Mouse (Mus musculus) liver, embryonic 16.5 days (tissue): ENCODE data around the gene Nkd1. TPM values are rescaled to one million over a fixed set of nuclear protein-coding genes. Genes with fewer than 3 reads are reported as not detected.
A peak's percentile ranks its signal among the peaks of the same experiment; 100 is the strongest.

Source experiments
- ATAC-seq: fragments of 200-750 bp; cut with Nextera tagmentation; 2 replicates; pipeline ENCODE4 v1.8.0; 2017; ENCODE audit warnings: low read depth, mild to moderate bottlenecking, moderate number of reproducible peaks, moderate library complexity
- H3K27ac ChIP-seq: fragments of 300-500 bp; sonication (generic); 2 replicates; pipeline ENCODE4 v1.5.1; 2014; ENCODE audit warnings: mild to moderate bottlenecking, low read length
- H3K27me3 ChIP-seq: fragments of 300-500 bp; sonication (generic); 2 replicates; pipeline ENCODE4 v1.6.1; 2014; ENCODE audit warnings: low read depth, low read length, mixed read lengths; ENCODE audit not compliant: control insufficient read depth, insufficient read depth
- H3K36me3 ChIP-seq: fragments of 300-500 bp; sonication (generic); 2 replicates; pipeline ENCODE4 v1.6.1; 2014; ENCODE audit warnings: mild to moderate bottlenecking; ENCODE audit not compliant: control insufficient read depth, insufficient read depth
- H3K4me1 ChIP-seq: fragments of 300-500 bp; sonication (generic); 2 replicates; pipeline ENCODE4 v1.6.1; 2014; ENCODE audit warnings: low read depth, low read length, mixed read lengths; ENCODE audit not compliant: control insufficient read depth
- H3K4me2 ChIP-seq: fragments of 300-500 bp; sonication (generic); 2 replicates; pipeline ENCODE4 v1.6.1; 2014; ENCODE audit warnings: low read depth, low read length, mixed read lengths
- H3K4me3 ChIP-seq: fragments of 300-500 bp; sonication (generic); 2 replicates; pipeline ENCODE4 v1.5.1; 2014; ENCODE audit warnings: low read depth, mild to moderate bottlenecking, low read length
- H3K9ac ChIP-seq: fragments of 300-500 bp; sonication (generic); 2 replicates; pipeline ENCODE4 v1.6.1; 2014; ENCODE audit warnings: low read depth, low read length
- H3K9me3 ChIP-seq: fragments of 300-500 bp; sonication (generic); replicated peaks from 2 replicates; pipeline ENCODE4 v1.6.1; 2016; ENCODE audit warnings: low read length; ENCODE audit not compliant: control insufficient read depth
- WGBS: fragments of 180-500 bp; shearing (Covaris S2); extraction: QIAGEN DNeasy Blood & Tissue Kit; methylation state at CpG from one replicate; pipeline ENCODE4 v1.1.7; 2014; ENCODE audit not compliant: insufficient replicate concordance; 5-methylcytosine and 5-hydroxymethylcytosine counted together
- polyA plus RNA-seq: library from polyadenylated mRNA; unstranded; fragments of >200 nt; fragmentation: Nextera tagmentation; extraction: Ambion mirVana; gene quantifications from 2 replicates; pipeline ENCODE4 v1.2.1, GENCODE M21; 2015

The Nkd1 gene
- polyA plus RNA-seq, 1 experiment from 2014 or later = 1.9 TPM

- WGBS = 33% methylated on average over 9 of the region's 9 CpGs
- Histone ChIP-seq H3K9ac (no peak overlapping the region), H3K9me3 (no peaks in the 10 kb centered on the region), H3K4me2 (no peak overlapping the region), H3K4me1 (no peaks in the 10 kb centered on the region; the same call in 1 of the 2 replicates), H3K36me3 (no peaks in the 10 kb centered on the region), H3K27ac (no peak overlapping the region), H3K27me3 (peaks cover 43% of the 10 kb centered on the region), H3K4me3 (no peak overlapping the region)
- no peak for ATAC-seq
Observed at GRCm38 (mm10) chr8:88518047-88518446, 3.1 kb upstream of the Nkd1 start.

GRCm38 (mm10) chr8:88520381-88520780 is 773 bp upstream of the Nkd1 start:
- H3K36me3 ChIP-seq = no peaks in the 10 kb centered on the region
- no peak for ATAC-seq
- no peak overlapping the region for H3K4me3 ChIP-seq
- H3K4me1 ChIP-seq = no peaks in the 10 kb centered on the region; the same call in 1 of the 2 replicates
- no peak overlapping the region for H3K4me2 ChIP-seq
- no peaks in the 10 kb centered on the region for H3K9me3 ChIP-seq
- H3K27me3 ChIP-seq = peaks cover 43% of the 10 kb centered on the region
- no peak overlapping the region for H3K9ac ChIP-seq
- H3K27ac ChIP-seq = no peak overlapping the region
- 8% methylated on average over 13 of the region's 13 CpGs for WGBS

DNA sequence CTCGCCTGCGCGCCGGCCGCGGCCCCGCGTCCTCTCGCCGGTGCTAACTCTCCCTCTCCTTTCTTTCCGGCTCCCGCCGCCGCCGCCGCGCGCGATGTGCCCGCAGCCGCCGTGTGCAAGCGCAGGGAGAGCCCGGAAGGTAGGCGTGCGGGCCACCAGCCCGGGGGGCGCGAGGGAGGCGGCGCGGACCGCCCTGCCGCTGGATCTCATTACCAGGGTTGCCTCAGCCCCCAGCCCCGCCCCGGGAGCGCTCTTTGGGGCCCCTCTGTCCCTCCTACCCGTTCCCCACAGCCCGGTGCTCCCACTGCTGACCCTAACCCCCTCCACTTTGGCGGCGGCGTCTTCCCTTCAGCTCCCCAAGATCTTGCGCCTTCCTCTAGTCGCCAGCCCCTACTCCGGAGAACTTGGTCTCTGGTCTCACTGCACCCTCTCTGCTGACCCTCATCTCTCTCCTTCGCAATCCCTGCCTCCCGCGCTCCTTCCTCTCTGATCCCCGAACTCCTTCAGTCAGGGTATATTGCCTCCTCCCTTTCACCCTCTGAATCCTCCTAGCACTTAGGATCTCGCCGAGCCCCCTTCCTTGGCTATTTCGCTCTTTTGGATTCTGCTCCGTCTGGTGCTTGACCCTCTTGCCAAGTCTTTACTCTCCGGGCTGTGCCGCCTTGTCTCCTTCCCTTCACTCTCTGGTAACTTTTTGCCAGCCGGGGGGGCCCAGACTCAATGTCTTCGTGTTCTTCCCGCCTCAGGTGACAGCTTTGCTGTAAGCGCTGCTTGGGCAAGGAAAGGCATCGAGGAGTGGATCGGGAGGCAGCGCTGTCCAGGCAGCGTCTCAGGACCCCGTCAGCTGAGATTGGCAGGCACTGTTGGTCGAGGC is 624 bp downstream of the Nkd1 start:
- Histone ChIP-seq H3K4me2 (peak overlapping the region; percentile 75), H3K9me3 (no peaks in the 10 kb centered on the region), H3K27ac (no peak overlapping the region), H3K27me3 (peaks cover 43% of the 10 kb centered on the region), H3K9ac (0 out of 2 replicates have a peak overlapping the region, but pooled peaks have one; percentile 12), H3K4me3 (peak overlapping the region; percentile 57), H3K4me1 (no peaks in the 10 kb centered on the region; the same call in 1 of the 2 replicates), H3K36me3 (no peaks in the 10 kb centered on the region)
- peak; percentile 3; the same call in 1 of the 2 replicates for ATAC-seq
- WGBS = under 1% methylated on average over 65 of the region's 65 CpGs

DNA sequence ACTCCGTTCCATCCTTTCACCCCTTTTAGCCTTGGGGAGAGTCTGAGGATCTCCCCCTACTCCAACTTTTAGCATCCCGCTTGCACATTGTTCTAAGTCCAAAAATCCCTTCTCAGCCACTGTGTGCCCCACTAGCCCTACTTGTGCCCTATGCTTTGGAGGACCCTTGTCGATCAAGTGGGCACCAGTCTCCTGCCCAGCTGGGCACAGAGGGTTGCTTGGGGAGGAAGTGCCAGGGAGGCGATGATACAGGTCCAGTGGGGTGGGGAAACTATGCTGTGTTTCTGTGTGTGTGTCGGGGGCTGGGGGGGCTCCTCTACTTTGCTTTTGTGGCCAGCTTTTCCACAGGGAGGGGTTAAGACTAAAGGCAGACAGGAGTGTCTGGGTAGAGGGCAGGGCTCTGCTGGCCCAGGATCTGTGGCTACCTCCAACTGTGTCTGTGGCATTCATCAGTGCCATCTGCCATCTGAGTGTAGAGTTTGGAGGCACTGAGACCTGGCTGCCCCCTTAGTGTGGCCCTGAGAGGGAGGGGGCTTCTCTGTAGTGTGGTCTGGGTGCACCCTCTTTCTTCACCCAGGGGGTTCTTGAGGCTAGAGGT is 1.4 kb downstream of the Nkd1 start:
- Histone ChIP-seq H3K4me3 (peak overlapping the region; percentile 57), H3K27me3 (peaks cover 43% of the 10 kb centered on the region), H3K36me3 (no peaks in the 10 kb centered on the region), H3K27ac (no peak overlapping the region), H3K9ac (no peak overlapping the region), H3K9me3 (no peaks in the 10 kb centered on the region), H3K4me2 (0 out of 2 replicates have a peak overlapping the region, but pooled peaks have one; percentile 75), H3K4me1 (no peaks in the 10 kb centered on the region; the same call in 1 of the 2 replicates)
- ATAC-seq = no peak
- 29% methylated on average over 5 of the region's 5 CpGs for WGBS

DNA sequence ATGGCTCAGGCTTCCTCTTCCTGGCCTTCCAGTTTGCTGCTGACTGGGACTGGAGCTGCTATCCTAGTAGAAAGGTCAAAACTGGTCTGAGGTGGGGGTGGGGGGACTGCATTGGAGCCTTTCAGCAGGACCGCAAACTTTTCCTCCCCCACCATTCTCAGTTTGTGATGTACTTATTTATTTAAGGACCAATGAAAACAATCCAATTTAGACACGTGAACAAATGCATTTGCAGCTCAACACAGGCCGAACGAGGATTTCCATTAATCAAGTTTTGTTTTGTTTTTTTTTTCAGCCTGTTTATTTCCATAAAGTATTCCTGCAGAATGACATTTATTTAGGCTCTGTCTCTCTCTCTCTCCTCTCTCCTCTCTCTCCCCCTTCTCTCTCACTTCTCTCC is 2.5 kb downstream of the Nkd1 start:
- no peak overlapping the region for H3K4me3 ChIP-seq
- WGBS = 39% methylated on average over 4 of the region's 4 CpGs
- H3K9me3 ChIP-seq = no peaks in the 10 kb centered on the region
- H3K27ac ChIP-seq = no peak overlapping the region
- no peak overlapping the region for H3K9ac ChIP-seq
- no peaks in the 10 kb centered on the region for H3K36me3 ChIP-seq
- H3K27me3 ChIP-seq = peaks cover 43% of the 10 kb centered on the region
- no peak for ATAC-seq
- H3K4me1 ChIP-seq = no peaks in the 10 kb centered on the region; the same call in 1 of the 2 replicates
- H3K4me2 ChIP-seq = no peak overlapping the region

- no peaks in the 10 kb centered on the region; the same call in 1 of the 2 replicates for H3K4me1 ChIP-seq
- H3K27me3 ChIP-seq = peaks cover 40% of the 10 kb centered on the region
- no peak for ATAC-seq
- H3K36me3 ChIP-seq = no peaks in the 10 kb centered on the region
- H3K9ac ChIP-seq = no peak overlapping the region
- H3K4me3 ChIP-seq = no peak overlapping the region
- H3K9me3 ChIP-seq = no peaks in the 10 kb centered on the region
- H3K4me2 ChIP-seq = no peak overlapping the region
- no peak overlapping the region for H3K27ac ChIP-seq
- 40% methylated on average over 4 of the region's 4 CpGs for WGBS
Observed at GRCm38 (mm10) chr8:88524132-88524531, 3.0 kb downstream of the Nkd1 start.

GRCm38 (mm10) chr8:88524851-88525250 is 3.7 kb downstream of the Nkd1 start:
- WGBS = 64% methylated on average over 7 of the region's 7 CpGs
- Histone ChIP-seq H3K9me3 (no peaks in the 10 kb centered on the region), H3K4me1 (no peaks in the 10 kb centered on the region; the same call in 1 of the 2 replicates), H3K36me3 (no peaks in the 10 kb centered on the region), H3K9ac (no peak overlapping the region), H3K4me2 (no peak overlapping the region), H3K27me3 (peaks cover 34% of the 10 kb centered on the region), H3K4me3 (no peak overlapping the region), H3K27ac (no peak overlapping the region)
- no peak for ATAC-seq

DNA sequence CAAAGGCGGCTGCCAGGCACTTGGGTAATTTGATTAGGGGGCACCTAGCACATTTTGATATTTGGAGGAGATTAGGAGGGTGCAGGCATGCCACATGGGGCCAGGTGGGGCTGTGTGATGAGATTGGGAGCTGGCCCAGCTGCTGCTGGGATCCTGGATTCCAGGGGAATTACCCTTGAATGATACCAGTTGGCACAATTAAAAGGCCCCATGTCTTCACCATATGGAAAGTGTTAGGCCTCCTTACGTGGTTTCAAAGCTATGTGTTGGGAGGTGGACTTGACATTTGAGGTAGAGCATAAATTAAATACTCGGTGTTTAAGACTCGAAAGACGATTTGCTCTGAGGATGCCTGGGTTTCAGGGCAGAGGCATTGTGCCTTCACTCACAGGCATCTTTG is 5.1 kb downstream of the Nkd1 start:
- Histone ChIP-seq H3K27me3 (peaks cover 19% of the 10 kb centered on the region), H3K4me1 (no peaks in the 10 kb centered on the region; the same call in 1 of the 2 replicates), H3K27ac (no peak overlapping the region), H3K4me3 (no peak overlapping the region), H3K9ac (no peak overlapping the region), H3K4me2 (no peak overlapping the region), H3K9me3 (no peaks in the 10 kb centered on the region), H3K36me3 (no peaks in the 10 kb centered on the region)
- WGBS = 68% methylated on average over 5 of the region's 5 CpGs
- no peak for ATAC-seq

GRCm38 (mm10) chr8:88528186-88528585 is 7.0 kb downstream of the Nkd1 start:
- no peaks in the 10 kb centered on the region for H3K9me3 ChIP-seq
- H3K4me2 ChIP-seq = no peak overlapping the region
- peaks cover under 1% of the 10 kb centered on the region; the same call in 1 of the 2 replicates for H3K27me3 ChIP-seq
- H3K27ac ChIP-seq = no peak overlapping the region
- no peaks in the 10 kb centered on the region for H3K36me3 ChIP-seq
- no peak for ATAC-seq
- H3K4me3 ChIP-seq = no peak overlapping the region
- no peak overlapping the region for H3K9ac ChIP-seq
- 64% methylated on average over 9 of the region's 9 CpGs for WGBS
- no peaks in the 10 kb centered on the region for H3K4me1 ChIP-seq
